ENCODE assay signal across 16 mouse cellular contexts in the genomic region with DNA sequence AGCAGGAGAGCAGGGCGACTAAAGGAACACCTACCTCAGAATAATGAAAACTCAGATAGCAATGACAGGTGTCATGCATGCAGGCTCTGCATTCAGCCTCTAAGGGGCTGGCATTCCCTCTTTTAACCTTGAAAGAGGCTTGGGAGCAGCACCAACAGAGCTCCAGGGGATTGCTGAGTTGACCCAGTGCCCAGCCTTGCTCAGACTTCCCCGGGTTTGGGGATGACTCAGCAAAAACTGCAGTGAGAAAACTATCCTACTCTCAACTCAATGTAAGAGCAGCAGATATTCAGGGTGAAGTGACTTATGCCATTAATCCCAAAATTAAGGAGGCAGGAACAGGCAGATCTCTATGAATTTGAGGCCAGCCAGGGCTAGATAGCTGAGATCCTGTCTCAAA. TPM values are rescaled to one million over a fixed set of nuclear protein-coding genes. Genes with fewer than 3 reads are reported as not detected.
DNase-seq lines count a peak whose midpoint lies in the region; ATAC-seq and TF ChIP-seq lines count a peak whose summit lies in the region.
"Had no signal": no experiment of that assay in that cellular context is flagged by ENCODE, and none has a peak within 500 bp of the region (broad histone marks: within the 10 kb centered on the region; RNA-seq: fewer than 3 reads in every experiment).

No protein-coding gene starts in this region.

- no peak for ATAC-seq in megakaryocyte progenitor cell, adult 5-6 weeks (replicated peaks; ENCODE audit: poor library complexity)
- ATAC-seq: intestine, embryonic 15.5 days; Patski had no signal

- no peak overlapping the region for H3K4me3 ChIP-seq in embryonic fibroblast, embryonic 13.5 days (ENCODE audit: insufficient read depth, low read length)
- H3K4me3 ChIP-seq: erythroblast, embryonic 14.5 days; intestine, embryonic 15.5 days; liver, embryonic 13.5 days had no signal

- H3K4me1 ChIP-seq in embryonic fibroblast, embryonic 13.5 days (ENCODE audit: control insufficient read depth, insufficient read depth, low read length): no peaks in the 10 kb centered on the region
- H3K4me1 ChIP-seq: intestine, embryonic 15.5 days had no signal

- peak overlapping the region; percentile 32; the same call in 1 of the 2 replicates for H3K27ac ChIP-seq in embryonic fibroblast, embryonic 13.5 days (ENCODE audit: insufficient read depth, low read length)
- H3K27ac ChIP-seq: intestine, embryonic 15.5 days; liver, embryonic 13.5 days; macrophage had no signal

- DNase-seq in adrenal gland, adult 18-20 months (ENCODE audit: low spot score in 2 of 2): peak; percentile 24 to 41
- DNase-seq in adrenal gland, postnatal 4 days (ENCODE audit: low spot score in 2 of 2): no peak
- DNase-seq in ovary, adult 18-20 months (ENCODE audit: low spot score): peak; percentile 43
- DNase-seq in ovary, postnatal 14 days (ENCODE audit: low spot score): no peak
- no peak for DNase-seq in urinary bladder, postnatal 10 days (ENCODE audit: low spot score)
- no peak for DNase-seq in cerebellum, adult 11 months
- DNase-seq: kidney, postnatal 36 days; liver, embryonic 13.5 days had no signal

- no peak for TF ChIP-seq POLR2A in embryonic fibroblast, embryonic 13.5 days (IDR thresholded peaks at IDR 0.05; ENCODE audit: low read depth, low read length)

- TF ChIP-seq CTCF in embryonic fibroblast, embryonic 13.5 days (IDR thresholded peaks at IDR 0.05; ENCODE audit: borderline replicate concordance, insufficient read depth, low read length): no peak

RNA-seq across cellular contexts. Expression of gene Faap100, which starts 8.6 kb away (rescaled TPM):
- total RNA-seq in adrenal gland, adult 18-20 months (2021): 10 to 100 TPM; 15.1 to 19.7 TPM
- total RNA-seq in adrenal gland, postnatal 4 days (2021): 10 to 100 TPM; 34.5 to 35.6 TPM
- polyA plus RNA-seq in embryonic fibroblast, embryonic 13.5 days (2011; ENCODE audit: insufficient read length, low read depth, missing spikeins): 8.5 and 10.9 TPM in 2 replicates
- 10.8 and 11.0 TPM in 2 replicates for total RNA-seq in megakaryocyte progenitor cell, adult 5-6 weeks (2015)
- 6.5 and 7.0 TPM in 2 replicates for total RNA-seq in megakaryocyte progenitor cell, adult 5-6 weeks (2017)

RNA-seq across cellular contexts. Expression of gene Fscn2, which starts 25.8 kb away (rescaled TPM):
- total RNA-seq in adrenal gland, adult 18-20 months (2021): under 1 TPM in 1 of 2 experiments, not detected in 1; 0.33 TPM
- under 1 TPM; 0.39 to 0.51 TPM for total RNA-seq in adrenal gland, postnatal 4 days (2021)
- polyA plus RNA-seq in embryonic fibroblast, embryonic 13.5 days (2011; ENCODE audit: insufficient read length, low read depth, missing spikeins): not detected in 2 replicates
- total RNA-seq in megakaryocyte progenitor cell, adult 5-6 weeks (2015): not detected in 2 replicates
- total RNA-seq in megakaryocyte progenitor cell, adult 5-6 weeks (2017): not detected in 2 replicates
- total RNA-seq: heart, postnatal 10 days had no signal
- polyA plus RNA-seq: erythroblast, embryonic 14.5 days; liver, embryonic 13.5 days; macrophage; small intestine, adult 2 months had no signal

RNA-seq across cellular contexts. Expression of gene Actg1, which starts 38.8 kb away (rescaled TPM):
- total RNA-seq in adrenal gland, adult 18-20 months (2021): 1,000 to 10,000 TPM in 1 of 2 experiments, 100 to 1,000 TPM in 1; 972 to 2,157 TPM
- 1,000 to 10,000 TPM in 1 of 2 experiments, 100 to 1,000 TPM in 1; 949 to 1,134 TPM for total RNA-seq in adrenal gland, postnatal 4 days (2021)
- polyA plus RNA-seq in embryonic fibroblast, embryonic 13.5 days (2011; ENCODE audit: insufficient read length, low read depth, missing spikeins): 5,586 and 6,404 TPM in 2 replicates
- 1,607 and 1,783 TPM in 2 replicates for total RNA-seq in megakaryocyte progenitor cell, adult 5-6 weeks (2015)
- total RNA-seq in megakaryocyte progenitor cell, adult 5-6 weeks (2017): 724 and 844 TPM in 2 replicates

RNA-seq across cellular contexts. Expression of gene Nploc4, which starts 50.4 kb away (rescaled TPM):
- total RNA-seq in adrenal gland, adult 18-20 months (2021): 10 to 100 TPM; 85.2 to 95.8 TPM
- total RNA-seq in adrenal gland, postnatal 4 days (2021): 10 to 100 TPM; 76.3 to 77.5 TPM
- polyA plus RNA-seq in embryonic fibroblast, embryonic 13.5 days (2011; ENCODE audit: insufficient read length, low read depth, missing spikeins): 76.1 and 81.6 TPM in 2 replicates
- 37.2 and 41.0 TPM in 2 replicates for total RNA-seq in megakaryocyte progenitor cell, adult 5-6 weeks (2015)
- total RNA-seq in megakaryocyte progenitor cell, adult 5-6 weeks (2017): 34.3 and 35.4 TPM in 2 replicates

RNA-seq across cellular contexts. Expression of gene Tspan10, which starts 55.3 kb away (rescaled TPM):
- total RNA-seq in adrenal gland, adult 18-20 months (2021): 1 to 10 TPM in 1 of 2 experiments, not detected in 1; 4.5 TPM
- 10 to 100 TPM in 1 of 2 experiments, 1 to 10 TPM in 1; 7.1 to 10.2 TPM for total RNA-seq in adrenal gland, postnatal 4 days (2021)
- polyA plus RNA-seq in embryonic fibroblast, embryonic 13.5 days (2011; ENCODE audit: insufficient read length, low read depth, missing spikeins): not detected in 2 replicates
- not detected in 2 replicates for total RNA-seq in megakaryocyte progenitor cell, adult 5-6 weeks (2015)
- not detected in 2 replicates for total RNA-seq in megakaryocyte progenitor cell, adult 5-6 weeks (2017)
- polyA plus RNA-seq: erythroblast, embryonic 14.5 days; intestine, embryonic 15.5 days; liver, embryonic 13.5 days; Patski had no signal

Comparison
In these comparisons a context has a peak if more than half of its experiments do, and no peak if none do; other contexts are left out.
1. DNase-seq: peak in adrenal gland, adult 18-20 months (2 of 2) and ovary, adult 18-20 months (single experiment); none in adrenal gland, postnatal 4 days (0 of 2), ovary, postnatal 14 days (single experiment), urinary bladder, postnatal 10 days (single experiment) and cerebellum, adult 11 months (single experiment).